Mouse (Mus musculus): ENCODE data around the gene Frmd4b.

DNA sequence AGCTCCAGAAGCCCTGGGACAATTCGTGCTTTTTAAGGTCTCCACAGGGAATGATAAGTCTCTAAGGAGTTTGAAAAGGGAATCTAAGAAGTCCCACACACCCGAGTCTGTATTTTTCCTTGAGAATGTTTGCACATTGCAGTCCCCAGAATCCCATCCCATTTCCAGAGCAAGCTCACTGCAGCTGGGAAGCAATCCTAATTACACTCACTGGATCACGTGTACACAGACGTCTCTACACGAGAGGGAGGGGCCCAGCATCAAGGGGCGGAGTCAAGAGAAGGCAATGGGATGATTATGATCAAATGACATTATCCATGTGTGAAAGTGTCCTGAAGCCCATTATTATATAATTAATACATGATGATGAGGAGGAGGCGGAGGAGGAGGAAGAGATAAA, 128.5 kb downstream of the Frmd4b start:
- TF ChIP-seq CTCF (IDR thresholded peaks at IDR 0.05; ENCODE audit: extremely low read depth, insufficient read length, insufficient replicate concordance, low read depth, low read length) (no peak), POLR2A (IDR thresholded peaks at IDR 0.05; ENCODE audit: low read depth, low read length) (no peak)

All from small intestine, adult 2 months (tissue).